Mouse (Mus musculus): Measurements from ENCODE around the gene Pebp1.
A peak's percentile ranks its signal among the peaks of the same experiment; 100 is the strongest.

DNA sequence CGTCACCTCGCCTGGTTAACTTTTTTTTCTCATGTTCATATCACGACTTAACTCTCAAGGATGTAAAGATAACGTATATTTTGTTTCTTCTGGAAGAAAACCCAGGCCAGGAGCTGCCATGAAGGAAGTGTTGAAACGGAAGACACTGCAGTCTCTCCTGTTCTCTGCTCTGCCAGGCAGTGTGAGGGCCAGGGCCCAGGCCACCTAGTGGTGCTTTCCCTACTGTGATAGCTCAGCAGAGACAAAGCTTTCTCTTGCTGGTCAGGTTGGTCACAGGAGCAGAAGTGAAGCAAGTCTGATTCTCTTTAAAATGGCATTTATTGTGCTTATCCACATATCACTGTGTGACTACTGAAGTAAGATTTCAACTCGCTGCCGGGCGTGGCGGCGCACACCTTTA is 5.9 kb downstream of the Pebp1 start:
- no peak for TF ChIP-seq POLR2A (IDR thresholded peaks at IDR 0.05; ENCODE audit: extremely low read depth, insufficient read depth, low read length)
- peak; percentile 27; the same call in 1 of the 2 replicates for TF ChIP-seq CTCF (IDR thresholded peaks at IDR 0.05; ENCODE audit: low read depth, low read length)

Measured in liver, adult 2 months (tissue).